Mouse (Mus musculus) fat pad, adult 2 months (tissue): ENCODE measurements around the gene Acsm1.

ENCODE experiments used
- DNase-seq: peaks from one replicate; pipeline ENCODE4 v3.0.0-alpha.2; 2011; ENCODE audit warnings: low read depth, low spot score; ENCODE audit errors: extremely low read depth

The Acsm1 gene

DNA sequence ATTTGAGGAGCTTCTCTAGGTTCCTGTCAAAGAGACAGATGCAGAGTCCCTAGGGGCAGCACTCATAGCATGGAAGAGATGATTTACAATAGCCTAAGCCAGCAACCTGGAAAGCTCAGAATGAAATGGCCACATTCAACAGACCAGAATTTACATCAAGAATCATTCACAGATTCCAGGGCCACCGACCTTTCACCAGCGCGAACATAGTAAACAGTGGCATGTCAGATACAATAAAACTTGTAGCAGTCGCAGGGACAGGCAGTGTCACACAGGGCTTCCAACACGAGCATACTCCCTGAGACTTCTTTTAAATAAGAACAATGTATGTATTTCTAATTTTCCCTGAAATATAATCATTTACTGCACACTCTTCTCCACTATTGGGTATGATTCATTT, 63.6 kb downstream of the Acsm1 start:
- DNase-seq: no peak

DNA sequence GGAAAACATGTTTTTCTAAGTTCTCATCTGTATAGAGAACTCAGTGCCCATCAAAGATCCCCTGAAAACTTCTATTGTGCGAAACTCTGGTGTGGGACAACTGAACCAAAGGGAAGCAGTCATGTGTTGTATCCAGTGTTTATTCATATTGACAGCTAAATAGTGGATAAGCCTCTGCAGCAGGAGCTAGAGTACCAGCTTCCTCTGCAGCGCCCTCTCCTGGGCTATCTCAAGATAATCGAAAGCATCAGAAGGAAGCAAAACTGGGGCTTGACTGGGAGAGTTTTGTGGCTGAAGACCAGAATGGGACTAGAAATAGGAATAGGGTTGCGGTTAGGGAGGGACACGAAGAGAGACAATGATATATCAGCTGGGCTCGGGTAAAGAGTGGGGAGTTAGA, 64.1 kb downstream of the Acsm1 start:
- no peak for DNase-seq

DNA sequence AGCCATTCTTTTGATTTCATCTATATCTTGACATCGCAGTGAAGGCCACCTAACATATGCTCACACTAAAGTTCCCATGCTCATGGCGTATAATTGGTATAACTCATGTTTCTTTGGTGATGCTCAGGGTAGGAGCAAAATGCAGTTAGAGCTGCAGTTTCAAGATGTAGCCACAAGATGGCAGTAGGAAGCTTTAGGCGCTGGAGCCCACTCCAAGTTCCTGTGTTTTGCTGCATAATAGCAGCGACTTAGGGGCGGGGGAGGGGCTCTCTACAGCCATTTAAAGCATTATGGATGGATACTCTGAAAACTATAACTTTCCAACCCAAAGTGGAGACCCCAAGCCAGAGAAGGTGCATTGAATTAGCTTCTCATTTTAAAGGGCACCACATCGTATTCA, 66.6 kb downstream of the Acsm1 start:
- no peak for DNase-seq

DNA sequence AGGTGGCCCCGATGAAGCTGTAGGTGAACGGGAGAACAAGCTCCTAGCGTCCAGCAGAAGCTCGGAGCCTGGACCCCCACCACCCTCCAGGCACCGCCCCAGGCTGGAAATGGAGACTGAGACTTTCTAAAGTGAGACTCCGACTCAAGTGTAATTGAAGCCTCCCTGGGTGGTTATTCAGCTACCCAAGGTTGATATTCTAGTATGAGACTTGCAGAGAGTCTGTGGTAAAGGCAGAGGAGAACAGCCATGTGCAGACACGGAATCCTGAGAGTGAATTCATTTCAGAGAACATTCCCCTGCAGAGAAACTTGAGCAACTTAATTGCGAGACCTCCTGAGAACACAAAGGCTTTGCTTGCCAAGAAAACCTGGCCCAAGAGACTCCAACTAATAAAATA, 73.3 kb downstream of the Acsm1 start:
- no peak for DNase-seq

DNA sequence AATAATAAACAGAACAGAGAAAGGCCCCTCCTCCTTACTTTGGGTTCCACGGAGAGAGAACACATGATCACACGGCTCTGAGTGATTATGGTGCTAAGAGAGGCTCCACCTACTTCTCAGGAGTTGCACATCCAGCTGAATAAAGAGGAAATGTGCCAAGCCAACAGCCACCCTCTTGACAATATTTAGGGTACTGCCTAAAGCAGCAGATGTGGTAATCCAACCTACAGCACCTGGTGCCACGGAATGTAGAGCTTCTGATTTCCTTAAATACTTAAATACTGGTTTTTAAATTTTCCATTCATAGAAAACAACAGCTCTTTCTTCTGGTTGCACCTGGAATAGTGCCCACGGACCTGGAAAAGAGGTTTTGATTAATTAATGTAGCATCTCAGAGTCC, 75.9 kb downstream of the Acsm1 start:
- no peak for DNase-seq

DNA sequence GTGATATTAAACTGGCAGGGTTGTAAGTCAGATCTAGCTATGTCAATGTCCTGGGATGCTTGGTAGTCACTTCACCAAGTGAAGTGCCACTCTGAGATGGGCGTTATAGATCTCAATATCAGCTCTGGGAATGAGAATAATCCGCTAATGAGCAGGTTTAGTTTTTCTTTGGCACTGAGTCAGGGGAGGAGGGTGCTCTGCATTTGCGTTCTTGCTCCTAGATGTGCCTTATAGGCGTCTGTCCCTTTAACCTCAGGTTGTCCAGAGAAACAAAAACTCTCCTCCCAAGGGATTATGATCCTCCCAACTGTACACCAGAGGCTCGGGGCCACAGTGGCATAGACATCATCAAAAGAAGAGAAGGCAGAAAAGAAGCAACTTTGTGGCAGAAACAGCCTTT, 82.9 kb downstream of the Acsm1 start, which contains the start of gene Acsm4:
Gene Acsm4, plus strand, starts transcription at position 301 of the 400 bp plus-strand sequence.
- DNase-seq: no peak

DNA sequence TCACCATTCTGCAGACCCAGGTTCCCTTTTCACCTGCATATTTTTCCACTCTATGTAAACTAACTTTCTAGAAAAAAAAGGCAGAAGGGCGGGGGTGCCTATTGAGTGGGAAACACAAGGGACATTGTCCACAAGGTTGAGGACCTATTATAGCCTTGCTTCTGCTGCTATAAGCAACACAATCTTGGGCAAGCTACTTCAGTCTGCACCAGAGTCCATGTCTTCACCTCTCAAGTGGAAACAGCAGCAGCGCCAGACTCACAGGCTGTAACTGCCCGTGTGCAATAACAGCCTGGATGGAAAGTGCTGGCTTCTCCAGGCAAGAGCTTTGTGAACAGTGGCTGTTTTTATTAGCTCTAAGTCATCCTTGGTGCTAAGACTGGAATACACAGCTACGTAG, 85.5 kb downstream of the Acsm1 start:
- DNase-seq: no peak

DNA sequence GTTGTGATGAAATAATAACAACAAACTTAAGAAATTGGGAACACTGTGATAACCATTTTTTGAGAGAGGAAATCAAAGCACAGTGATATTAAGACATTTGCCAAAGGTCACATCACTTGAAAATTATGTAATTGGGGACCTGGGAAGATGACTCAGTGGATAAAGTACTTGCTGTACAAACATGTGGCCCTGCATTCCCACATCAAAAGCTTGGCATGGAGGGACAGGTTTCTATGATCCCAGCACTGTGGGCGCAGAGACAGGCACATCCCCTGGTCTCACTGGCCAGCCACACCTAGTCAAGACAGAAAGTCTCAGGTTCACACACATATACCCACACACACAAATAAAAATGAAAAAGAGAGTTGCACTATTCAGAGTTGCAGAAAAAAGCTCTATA, 88.1 kb downstream of the Acsm1 start:
- no peak for DNase-seq
